Mouse (Mus musculus) CH12.LX (cell line): ENCODE data around the gene Ptprcap. TPM values are rescaled to one million over a fixed set of nuclear protein-coding genes. Genes with fewer than 3 reads are reported as not detected.

Experiments used
- DNase-seq: peaks from one replicate; pipeline ENCODE4 v3.0.0-alpha.2; 2013; ENCODE audit errors: extremely low read depth
- H3K27ac ChIP-seq: 2 replicates; pipeline ENCODE4 v1.5.1; 2012; ENCODE audit warnings: low read depth, mild to moderate bottlenecking, control low read depth, moderate library complexity; ENCODE audit not compliant: insufficient read depth
- H3K27me3 ChIP-seq: replicated peaks from 2 replicates; pipeline ENCODE3; 2012; ENCODE audit warnings: inconsistent platforms
- H3K36me3 ChIP-seq, 2 experiments: replicated peaks in 1 of 2; 2 replicates each; pipeline versions ENCODE3 to v1.6.1; 2012; ENCODE audit warnings: inconsistent platforms in 1 of 2, low read length in 1 of 2, mild to moderate bottlenecking in 1 of 2, mixed read lengths in 1 of 2, moderate library complexity in 1 of 2; ENCODE audit not compliant: control insufficient read depth in 1 of 2, insufficient read depth in 1 of 2
- H3K4me1 ChIP-seq, 2 experiments: 2 replicates each; pipeline ENCODE4 v1.6.1; 2012; ENCODE audit warnings: inconsistent platforms in 1 of 2, moderate library complexity in 1 of 2; ENCODE audit not compliant: insufficient read depth in 2 of 2, control insufficient read depth in 1 of 2
- H3K4me2 ChIP-seq: 2 replicates; pipeline ENCODE4 v1.6.1; 2012; ENCODE audit warnings: low read depth, mild to moderate bottlenecking, control low read depth; ENCODE audit not compliant: poor library complexity, insufficient read depth, severe bottlenecking
- H3K4me3 ChIP-seq, 3 experiments: fragments of 150-350 bp in 1 of 3; sonication (generic) in 1 of 3; replicated peaks in 1 of 3; 2 replicates each; pipeline versions ENCODE3 to v1.5.1; 2011 to 2012; ENCODE audit warnings: low read depth in 2 of 3, low read length in 2 of 3, mild to moderate bottlenecking in 2 of 3, moderate library complexity in 2 of 3, control low read depth in 1 of 3, improper control_type of control experiment in 1 of 3, inconsistent platforms in 1 of 3, mixed read lengths in 1 of 3; ENCODE audit not compliant: poor library complexity in 1 of 3
- H3K79me2 ChIP-seq: replicated peaks from 2 replicates; pipeline ENCODE4 v1.6.1; 2012; ENCODE audit warnings: mild to moderate bottlenecking, moderate library complexity; ENCODE audit not compliant: control insufficient read depth, poor library complexity, insufficient read depth, severe bottlenecking; ENCODE audit errors: extremely low read depth
- H3K9ac ChIP-seq: 2 replicates; pipeline ENCODE4 v1.6.1; 2012; ENCODE audit warnings: low read depth, mild to moderate bottlenecking, control low read depth, moderate library complexity; ENCODE audit not compliant: insufficient read depth
- H3K9me3 ChIP-seq: replicated peaks from 2 replicates; pipeline ENCODE3; 2012; ENCODE audit warnings: low read length, inconsistent platforms, mixed read lengths
- BHLHE40 ChIP-seq: IDR thresholded peaks from 2 replicates; pipeline ENCODE4 v1.6.1; 2011; ENCODE audit warnings: mild to moderate bottlenecking, low read depth, low read length, improper control_type of control experiment
- CTCF ChIP-seq, 2 experiments: IDR thresholded peaks in 1 of 2; conservative IDR thresholded peaks in 1 of 2; 2 replicates each; pipeline ENCODE4 v1.5.1; 2011 to 2012; ENCODE audit warnings: low read depth in 2 of 2, low read length in 2 of 2, improper control_type of control experiment in 1 of 2, inconsistent platforms in 1 of 2, mild to moderate bottlenecking in 1 of 2, moderate library complexity in 1 of 2
- ELF1 ChIP-seq: IDR thresholded peaks from 2 replicates; pipeline ENCODE4 v1.6.1; 2014; ENCODE audit warnings: low read depth, mild to moderate bottlenecking, inconsistent platforms, low read length, improper control_type of control experiment
- EP300 ChIP-seq: IDR thresholded peaks from 2 replicates; pipeline ENCODE4 v1.6.1; 2011; ENCODE audit warnings: low read length, improper control_type of control experiment
- GABPA ChIP-seq: IDR thresholded peaks from 2 replicates; pipeline ENCODE4 v1.6.1; 2012; ENCODE audit warnings: low read depth, low read length, improper control_type of control experiment, inconsistent platforms; ENCODE audit not compliant: insufficient replicate concordance
- MAFK ChIP-seq: IDR thresholded peaks from 2 replicates; pipeline ENCODE4 v1.6.1; 2011; ENCODE audit warnings: low read length, improper control_type of control experiment; ENCODE audit not compliant: insufficient replicate concordance
- MAX ChIP-seq: IDR thresholded peaks from 2 replicates; pipeline ENCODE4 v1.6.1; 2011; ENCODE audit warnings: low read length, improper control_type of control experiment
- MEF2A ChIP-seq: IDR thresholded peaks from 2 replicates; pipeline ENCODE4 v1.6.1; 2014; ENCODE audit warnings: low read depth, mild to moderate bottlenecking, inconsistent platforms, low read length, improper control_type of control experiment, borderline replicate concordance
- MYC ChIP-seq: IDR thresholded peaks from 2 replicates; pipeline ENCODE4 v1.6.1; 2011; ENCODE audit warnings: low read depth, mild to moderate bottlenecking, improper control_type of control experiment, low read length
- RAD21 ChIP-seq: IDR thresholded peaks from 2 replicates; pipeline ENCODE4 v1.6.1; 2011; ENCODE audit warnings: low read depth, mild to moderate bottlenecking, low read length, improper control_type of control experiment, moderate library complexity
- RCOR1 ChIP-seq: conservative IDR thresholded peaks from 2 replicates; pipeline ENCODE4 v1.6.1; 2012; ENCODE audit warnings: low read depth, mild to moderate bottlenecking, inconsistent platforms, low read length, improper control_type of control experiment
- SIN3A ChIP-seq: IDR thresholded peaks from 2 replicates; pipeline ENCODE4 v1.6.1; 2012; ENCODE audit warnings: low read length, improper control_type of control experiment, inconsistent platforms
- SMC3 ChIP-seq: IDR thresholded peaks from 2 replicates; pipeline ENCODE4 v1.6.1; 2011; ENCODE audit warnings: low read depth, low read length, improper control_type of control experiment
- TBP ChIP-seq: conservative IDR thresholded peaks from 2 replicates; pipeline ENCODE4 v1.6.1; 2011; ENCODE audit warnings: low read depth, low read length, improper control_type of control experiment
- UBTF ChIP-seq: IDR thresholded peaks from 2 replicates; pipeline ENCODE4 v1.6.1; 2012; ENCODE audit warnings: low read depth, mild to moderate bottlenecking, inconsistent platforms, low read length, improper control_type of control experiment, moderate library complexity
- ZC3H11A ChIP-seq: IDR thresholded peaks from 2 replicates; pipeline ENCODE4 v1.6.1; 2012; ENCODE audit warnings: low read depth, mild to moderate bottlenecking, inconsistent platforms, low read length, improper control_type of control experiment
- ZMIZ1 ChIP-seq: IDR thresholded peaks from 2 replicates; pipeline ENCODE4 v1.6.1; 2012; ENCODE audit warnings: low read depth, mild to moderate bottlenecking, inconsistent platforms, low read length, improper control_type of control experiment
- ZNF384 ChIP-seq: IDR thresholded peaks from 2 replicates; pipeline ENCODE4 v1.6.1; 2012; ENCODE audit warnings: low read depth, low read length, improper control_type of control experiment, inconsistent platforms
- dilution Hi-C: fragments of 300-500 bp; cut with MboI; formaldehyde crosslinking; loops from 2 replicates; pipeline ENCODE4 v1.14.3; 2020; ENCODE audit warnings: low sequenced_read_pairs; ENCODE audit not compliant: extremely low pct_unique_long_range_greater_than_20kb, extremely low pct_ligation_motif_present
- in situ Hi-C: fragments of 300-500 bp; cut with MboI; formaldehyde crosslinking; loops from 3 replicates; pipeline ENCODE4 v1.14.3; 2019; ENCODE audit warnings: low sequenced_read_pairs, low pct_ligation_motif_present, low pct_unique_long_range_greater_than_20kb, mixed read lengths
- polyA plus RNA-seq: library from polyadenylated mRNA; unstranded; fragments of >175 nt; gene quantifications from 2 replicates; pipeline ENCODE4 v1.2.1, GENCODE M21; 2012; ENCODE audit warnings: low read depth; ENCODE audit not compliant: insufficient read length
- total RNA-seq, 2 experiments: library from RNA; depleted of rRNA; stranded (reverse); fragments of 300-350 nt in 1 of 2; fragments of >200 nt in 1 of 2; gene quantifications; 2 replicates each; pipeline ENCODE4 v1.2.3; 2012 to 2014

Ptprcap gene
- total and polyA plus RNA-seq, 3 experiments, result 343 to 447 (median 438) TPM

DNA sequence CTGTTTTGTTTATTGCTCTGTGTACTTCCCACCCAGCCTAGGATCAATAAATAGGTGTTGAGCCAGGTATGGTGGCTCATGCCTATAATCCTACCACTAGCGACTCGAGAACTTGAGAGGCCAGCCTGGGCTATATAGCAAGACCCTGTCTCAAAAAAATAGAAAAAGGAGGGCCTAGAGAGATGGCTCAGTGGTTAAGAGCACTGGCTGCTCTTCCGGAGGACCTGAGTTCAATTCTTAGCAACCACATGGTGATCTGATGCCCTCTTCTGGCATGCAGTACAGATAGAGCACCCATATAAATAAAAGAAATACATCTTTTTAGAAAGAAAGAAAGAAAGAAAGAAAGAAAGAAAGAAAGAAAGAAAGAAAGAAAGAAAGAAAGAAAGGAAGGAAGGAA lies 49.7 kb downstream of the Ptprcap start:
- in situ Hi-C loops, result loop anchor here (5.0 kb wide), 2 partner anchors 34 to 76 kb away; partner anchors contain the start of gene Aip
- H3K79me2 ChIP-seq, result peaks cover 12% of the 10 kb centered on the region; the same call in 1 of the 2 replicates
- H3K27me3 ChIP-seq, result peaks cover 5% of the 10 kb centered on the region
- H3K4me3 ChIP-seq, result no peak overlapping the region
- H3K9ac ChIP-seq, result no peak overlapping the region
- peaks cover 12 to 25% of the 10 kb centered on the region in 2 experiments for H3K36me3 ChIP-seq
- peak; percentile 28; the same call in 1 of the 2 replicates for TF ChIP-seq ZC3H11A
- peak; percentile 52 for TF ChIP-seq RAD21
- peak in 1 of 2 experiments; percentile 58; a peak in 2 of 4 replicates for TF ChIP-seq CTCF (conservative IDR thresholded peaks at IDR 0.05 in 1 of 2, IDR thresholded peaks at IDR 0.05 in 1 of 2; ENCODE audit: low read depth in 2 of 2, low read length in 2 of 2)
- TF ChIP-seq SIN3A, result no peak
- TF ChIP-seq ZNF384, result peak; percentile 26; the same call in 1 of the 2 replicates
- 0 out of 2 replicates have a peak, but pooled peaks have one; percentile 24 for TF ChIP-seq ELF1
- TF ChIP-seq SMC3, result peak; percentile 45
- no peak for TF ChIP-seq GABPA
- TF ChIP-seq BHLHE40, result no peak
- no peak overlapping the region for H3K4me2 ChIP-seq
- no peaks in the 10 kb centered on the region for H3K9me3 ChIP-seq
- no peak for DNase-seq
- dilution Hi-C loops, result no loop called here
- H3K4me1 ChIP-seq, result peaks cover 15 to 51% of the 10 kb centered on the region in 2 experiments
- no peak overlapping the region for H3K27ac ChIP-seq

DNA sequence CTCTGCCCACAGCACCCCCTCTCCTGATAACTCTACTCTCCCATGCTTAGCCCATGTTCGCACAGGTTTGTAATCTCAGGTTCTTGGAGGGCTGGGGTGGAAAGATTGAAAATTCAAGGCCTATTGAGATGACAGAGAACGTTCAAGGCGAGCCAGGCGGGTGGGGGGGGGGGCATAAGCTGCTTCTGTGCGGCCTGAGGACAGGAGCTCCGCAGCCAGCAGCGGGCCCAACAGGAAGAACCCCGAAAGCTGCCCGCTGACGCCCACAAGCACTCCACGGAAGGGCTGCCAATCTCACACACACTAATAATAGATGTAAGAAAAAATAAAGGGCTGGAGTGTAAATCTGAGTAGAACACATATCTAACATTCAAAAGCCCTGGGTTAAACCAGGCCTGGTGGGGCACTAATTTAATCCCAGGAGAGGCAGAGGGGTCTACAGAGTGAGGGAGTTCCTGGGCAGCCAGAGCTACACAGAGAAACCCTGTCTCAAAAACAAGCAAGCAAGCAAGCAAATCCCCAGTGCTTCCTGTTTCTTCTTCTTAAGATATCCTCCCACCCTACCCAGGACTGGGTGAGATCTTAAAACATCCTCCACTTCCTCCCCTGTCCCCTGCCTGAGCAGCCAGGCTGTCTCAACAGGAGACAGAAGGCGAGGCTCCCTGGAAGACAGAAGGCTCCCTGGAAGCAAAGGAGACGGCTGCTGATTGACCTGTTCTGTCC lies 50.4 kb downstream of the Ptprcap start:
- in situ Hi-C loops, result loop anchor here (5.0 kb wide), 2 partner anchors 34 to 76 kb away; partner anchors contain the start of gene Aip
- no peak overlapping the region for H3K4me3 ChIP-seq
- H3K27me3 ChIP-seq, result peaks cover 6% of the 10 kb centered on the region
- no peak overlapping the region for H3K9ac ChIP-seq
- DNase-seq, result no peak
- peaks cover 12 to 19% of the 10 kb centered on the region in 2 experiments for H3K36me3 ChIP-seq
- H3K79me2 ChIP-seq, result peaks cover 12% of the 10 kb centered on the region; the same call in 1 of the 2 replicates
- no peak overlapping the region for H3K4me2 ChIP-seq
- dilution Hi-C loops, result no loop called here
- TF ChIP-seq RCOR1 (no peak), UBTF (no peak), TBP (no peak), MAFK (no peak), MAX (no peak), SIN3A (no peak), GABPA (no peak), MEF2A (no peak), EP300 (no peak), ZC3H11A (no peak), ZMIZ1 (no peak), ELF1 (no peak), MYC (no peak)
- TF ChIP-seq, all 38 proteins: peak for 0
- H3K9me3 ChIP-seq, result no peaks in the 10 kb centered on the region
- H3K4me1 ChIP-seq, result peaks cover 19 to 56% of the 10 kb centered on the region in 2 experiments
- no peak overlapping the region for H3K27ac ChIP-seq
